Mouse (Mus musculus): ENCODE results near the gene Olfr30. TPM values are rescaled to one million over a fixed set of nuclear protein-coding genes. Genes with fewer than 3 reads are reported as not detected.
"Not testable (repeated sequence)": the region's sequence is repeated elsewhere in the genome, so short reads cannot be mapped to it uniquely, and the experiment has no call there.

Gene Olfr30
- not detected in 2 replicates for polyA plus RNA-seq (2015; fragmentation: Nextera tagmentation; extraction: Ambion mirVana)

DNA sequence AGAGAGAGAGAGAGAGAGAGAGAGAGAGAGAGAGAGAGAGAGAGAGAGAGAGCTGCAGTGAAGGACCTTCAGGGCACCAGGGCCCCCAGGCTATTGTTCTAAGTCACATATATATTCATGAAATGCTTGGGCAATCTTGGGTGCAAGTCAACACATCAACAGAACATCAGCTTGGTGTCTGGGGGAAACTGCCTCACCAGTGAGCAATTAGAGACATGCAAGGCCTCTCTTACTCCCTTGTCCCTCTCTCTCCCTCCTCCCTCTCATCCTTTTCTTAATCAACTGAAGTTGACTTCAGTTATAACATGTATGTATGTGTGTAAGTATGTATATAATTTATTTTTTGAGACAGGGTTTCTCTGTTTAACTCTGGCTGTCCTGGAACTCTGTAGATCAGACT, at the start of gene Olfr30:
Olfr30 (minus strand) TSS at position 101 of the 400 bp plus-strand sequence.
- Histone ChIP-seq H3K9ac (no peak within 1 kb of the TSS), H3K36me3 (no peaks in the 10 kb centered on the region), H3K27me3 (no peaks in the 10 kb centered on the region), H3K27ac (no peak within 1 kb of the TSS), H3K4me2 (replicated peaks) (no peak within 1 kb of the TSS), H3K4me1 (no peaks in the 10 kb centered on the region), H3K4me3 (no peak within 1 kb of the TSS), H3K9me3 (no peaks in the 10 kb centered on the region)
- no peak for ATAC-seq (ENCODE audit: low FRiP score, low read depth)

DNA sequence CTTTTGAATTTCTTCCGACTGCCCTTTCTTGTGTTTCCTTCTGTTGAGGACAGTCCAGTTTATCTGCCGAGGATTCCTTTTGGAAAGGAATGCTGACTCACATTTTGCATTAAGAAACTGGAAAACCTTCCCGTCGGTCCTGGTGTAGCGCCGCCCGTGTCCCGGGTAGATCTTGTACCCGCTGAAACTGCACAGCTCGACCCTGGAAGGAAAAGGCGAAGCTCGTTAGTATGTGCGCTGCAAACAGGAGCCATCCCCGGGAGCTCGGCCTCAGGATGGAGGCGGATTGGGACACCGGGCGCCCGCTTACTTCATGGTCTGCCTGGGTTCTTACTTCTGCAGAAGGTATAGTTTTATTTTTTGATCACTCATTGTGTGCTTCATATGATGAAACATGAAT, 47.0 kb upstream of the Olfr30 start:
- H3K9me3 ChIP-seq; H3K4me3 ChIP-seq; H3K9ac ChIP-seq; H3K4me1 ChIP-seq; H3K36me3 ChIP-seq; H3K27ac ChIP-seq; ATAC-seq (ENCODE audit: low FRiP score, low read depth); H3K4me2 ChIP-seq (replicated peaks); H3K27me3 ChIP-seq: not testable (repeated sequence)
- 83% methylated on average over 19 of the region's 19 CpGs for WGBS

DNA sequence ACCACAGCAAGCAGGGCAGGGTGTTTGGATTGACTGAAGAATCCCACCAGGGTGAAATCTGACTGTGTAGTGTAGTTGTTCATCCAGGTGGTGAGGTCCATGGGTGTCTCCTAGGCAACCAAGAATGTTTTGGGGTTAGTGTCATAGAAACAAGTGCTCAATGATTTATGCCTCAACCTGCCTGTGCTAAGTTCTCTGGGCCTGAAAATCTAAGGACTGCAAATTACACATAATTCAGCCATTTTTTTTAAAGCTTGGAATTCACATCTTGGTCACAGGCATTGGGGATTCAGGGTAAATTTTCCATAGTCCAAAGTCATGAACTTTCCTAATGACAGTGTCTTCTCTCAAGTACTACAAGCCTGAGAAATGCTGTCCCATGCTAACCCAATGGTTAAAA, 40.4 kb upstream of the Olfr30 start, which contains the start of gene Olfr331:
Olfr331 (minus strand) TSS at position 101 of the 400 bp plus-strand sequence.
- not testable (repeated sequence) for H3K9me3 ChIP-seq; H3K36me3 ChIP-seq; H3K9ac ChIP-seq; H3K4me3 ChIP-seq; H3K4me2 ChIP-seq (replicated peaks); H3K4me1 ChIP-seq; H3K27ac ChIP-seq; ATAC-seq (ENCODE audit: low FRiP score, low read depth); H3K27me3 ChIP-seq

DNA sequence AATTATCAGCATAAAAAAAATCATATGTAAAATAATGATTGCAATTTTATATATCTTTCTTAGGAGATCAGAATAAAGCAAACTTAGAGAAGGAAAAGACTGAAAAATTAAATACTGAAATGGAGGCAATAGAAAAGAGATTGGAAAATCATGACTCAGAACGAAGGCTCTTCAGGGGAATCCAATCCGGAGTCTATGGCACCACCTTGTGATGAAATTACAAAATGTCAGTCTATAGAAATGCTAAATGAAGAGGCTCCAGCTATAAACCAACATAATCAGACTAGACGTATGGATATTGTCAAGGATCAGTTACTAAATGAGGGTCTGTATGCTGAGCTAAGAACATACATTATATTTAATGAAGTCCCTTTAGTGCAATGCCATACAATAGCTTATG, 37.2 kb upstream of the Olfr30 start:
- Histone ChIP-seq H3K9ac (no peak overlapping the region), H3K4me2 (replicated peaks) (no peak overlapping the region), H3K27me3 (no peaks in the 10 kb centered on the region; the same call in 1 of the 2 replicates), H3K4me3 (no peak overlapping the region), H3K4me1 (no peaks in the 10 kb centered on the region), H3K27ac (no peak overlapping the region), H3K36me3 (no peaks in the 10 kb centered on the region), H3K9me3 (no peaks in the 10 kb centered on the region)
- ATAC-seq (ENCODE audit: low FRiP score, low read depth): no peak
- WGBS: 49% methylated on average over 3 of the region's 3 CpGs

DNA sequence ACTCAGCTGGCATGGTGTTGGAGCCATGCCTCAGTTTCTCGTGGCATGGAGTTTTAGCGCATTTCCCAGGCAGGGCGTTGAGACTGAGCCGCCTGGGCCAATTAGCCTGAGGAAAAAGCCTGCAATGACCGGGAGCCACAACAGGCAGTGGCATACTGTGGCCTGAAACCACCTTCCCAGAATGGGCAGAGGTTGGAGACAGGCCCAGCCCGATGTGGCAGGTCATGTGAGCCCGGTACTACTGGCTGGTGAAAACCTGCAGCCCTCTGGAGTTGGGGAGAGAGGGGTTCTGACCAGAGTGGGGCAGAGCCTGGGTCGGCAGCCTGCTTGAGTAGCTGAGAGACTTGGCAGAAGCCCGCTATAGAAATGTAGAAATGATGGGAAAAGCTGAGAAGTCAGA, 36.7 kb upstream of the Olfr30 start:
- H3K9ac ChIP-seq: no peak overlapping the region
- H3K4me1 ChIP-seq: no peaks in the 10 kb centered on the region
- H3K27me3 ChIP-seq: no peaks in the 10 kb centered on the region; the same call in 1 of the 2 replicates
- no peaks in the 10 kb centered on the region for H3K9me3 ChIP-seq
- no peak overlapping the region for H3K4me2 ChIP-seq (replicated peaks)
- ATAC-seq (ENCODE audit: low FRiP score, low read depth): no peak
- WGBS: 83% methylated on average over 9 of the region's 9 CpGs
- no peak overlapping the region for H3K4me3 ChIP-seq
- H3K27ac ChIP-seq: no peak overlapping the region
- no peaks in the 10 kb centered on the region for H3K36me3 ChIP-seq

DNA sequence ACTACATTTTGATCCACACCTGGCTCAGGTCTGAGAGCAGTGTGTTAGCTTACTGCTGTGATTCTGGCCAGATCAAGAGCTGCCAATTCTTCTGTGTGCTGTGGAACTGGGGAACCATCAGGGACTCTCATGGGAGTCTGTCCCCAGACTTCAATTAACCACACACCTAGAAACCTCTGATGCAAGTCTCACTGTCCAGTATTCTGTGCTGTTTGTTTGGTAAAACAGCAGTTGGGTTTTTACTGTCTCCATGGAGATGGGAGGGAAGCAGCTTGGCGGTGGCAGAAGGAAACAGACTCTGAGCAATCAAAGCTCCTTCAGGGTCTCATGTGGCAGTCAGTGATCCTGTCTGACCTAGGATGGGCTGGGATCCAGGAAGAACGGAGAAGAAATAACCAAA, 30.4 kb upstream of the Olfr30 start, which contains the start of gene Olfr332:
Olfr332 (minus strand) TSS at position 101 of the 400 bp plus-strand sequence.
- 80% methylated on average over 2 of the region's 2 CpGs for WGBS
- no peak within 1 kb of the TSS for H3K4me2 ChIP-seq (replicated peaks)

DNA sequence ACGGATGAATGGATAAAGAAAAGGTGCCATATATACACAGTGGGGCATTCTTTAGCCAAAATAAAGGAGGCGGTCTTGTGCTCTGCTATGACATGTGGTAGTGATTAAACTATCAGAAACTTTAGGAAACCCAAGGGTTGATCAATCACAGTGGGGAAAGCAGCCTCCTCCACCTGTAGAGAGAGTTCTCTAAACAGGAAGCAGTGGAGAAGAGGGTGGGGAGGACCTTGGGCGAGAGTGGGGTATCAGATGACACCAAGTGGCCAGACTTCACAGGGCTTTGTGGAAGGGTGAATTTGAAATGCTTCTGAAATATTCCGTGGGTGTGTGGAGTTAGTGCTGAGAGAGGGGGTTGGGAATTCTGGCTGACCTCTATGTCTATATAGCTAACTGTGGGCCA, 8.5 kb downstream of the Olfr30 start:
- WGBS: 14% methylated on average over 4 of the region's 4 CpGs

More for the DNA sequence above, 30.4 kb upstream of the Olfr30 start, which contains the start of gene Olfr332:
- Histone ChIP-seq H3K27me3 (no peaks in the 10 kb centered on the region), H3K9me3 (no peaks in the 10 kb centered on the region), H3K27ac (no peak within 1 kb of the TSS), H3K4me1 (no peaks in the 10 kb centered on the region), H3K36me3 (no peaks in the 10 kb centered on the region), H3K9ac (no peak within 1 kb of the TSS), H3K4me3 (no peak within 1 kb of the TSS)
- no peak for ATAC-seq (ENCODE audit: low FRiP score, low read depth)

DNA sequence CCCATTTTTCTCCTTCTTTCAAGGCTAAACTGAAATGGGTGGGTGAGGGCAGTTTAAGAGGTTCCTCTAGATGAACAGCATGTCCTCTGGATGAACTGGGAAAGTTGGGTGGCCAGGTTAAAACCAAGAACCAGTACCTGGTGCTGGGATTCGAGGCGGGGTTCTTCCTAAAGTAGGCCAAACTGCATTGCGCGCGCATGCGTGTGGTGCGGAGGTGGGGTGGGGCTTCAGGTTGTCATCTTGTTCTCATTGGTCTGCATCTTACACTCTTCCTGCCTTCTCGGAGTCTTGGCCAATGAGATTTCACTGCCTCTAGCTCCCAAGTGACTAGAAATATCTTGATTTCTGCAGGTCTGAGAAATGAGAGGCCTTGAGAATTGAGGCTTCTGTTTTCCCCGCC, 9.3 kb downstream of the Olfr30 start, which contains the start of gene Lypd9:
Lypd9 (minus strand) TSS at position 165 of the 400 bp plus-strand sequence.
- ATAC-seq (ENCODE audit: low FRiP score, low read depth): no peak
- peaks cover 5% of the 10 kb centered on the region for H3K4me1 ChIP-seq
- H3K4me3 ChIP-seq: no peak within 1 kb of the TSS
- WGBS: 95% methylated on average over 9 of the region's 9 CpGs
- no peaks in the 10 kb centered on the region; the same call in 1 of the 2 replicates for H3K9me3 ChIP-seq
- H3K9ac ChIP-seq: no peak within 1 kb of the TSS
- H3K4me2 ChIP-seq (replicated peaks): no peak within 1 kb of the TSS
- H3K27me3 ChIP-seq: no peaks in the 10 kb centered on the region
- no peak within 1 kb of the TSS for H3K27ac ChIP-seq
- H3K36me3 ChIP-seq: no peaks in the 10 kb centered on the region

More for the DNA sequence above, 8.5 kb downstream of the Olfr30 start:
- no peak overlapping the region for H3K9ac ChIP-seq
- no peaks in the 10 kb centered on the region; the same call in 1 of the 2 replicates for H3K9me3 ChIP-seq
- H3K36me3 ChIP-seq: no peaks in the 10 kb centered on the region
- no peaks in the 10 kb centered on the region for H3K27me3 ChIP-seq
- ATAC-seq (ENCODE audit: low FRiP score, low read depth): peak; percentile 54; the same call in 1 of the 2 replicates
- no peak overlapping the region for H3K4me3 ChIP-seq
- H3K27ac ChIP-seq: no peak overlapping the region
- H3K4me2 ChIP-seq (replicated peaks): no peak overlapping the region
- H3K4me1 ChIP-seq: peaks cover 5% of the 10 kb centered on the region

DNA sequence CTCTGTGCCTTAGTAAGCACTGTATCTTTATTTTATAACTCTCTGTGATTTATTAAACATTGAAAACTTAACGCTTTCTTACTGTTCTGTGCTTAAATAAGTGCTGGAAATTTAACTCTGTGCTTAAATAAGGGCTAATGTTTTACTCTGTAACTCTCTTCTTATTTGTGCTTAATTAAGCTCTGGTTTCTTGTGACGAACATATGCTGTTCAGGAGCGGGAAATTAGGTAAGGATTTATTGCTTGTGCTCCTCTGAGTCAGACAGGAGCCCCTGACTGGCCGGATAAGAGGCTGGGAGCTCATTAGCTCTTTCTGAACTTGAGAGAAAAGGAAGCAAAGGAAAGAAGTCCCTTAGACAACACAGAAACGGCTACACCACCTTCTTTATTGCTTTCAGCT, 24.2 kb downstream of the Olfr30 start:
- H3K4me1 ChIP-seq: peaks cover 12% of the 10 kb centered on the region
- ATAC-seq (ENCODE audit: low FRiP score, low read depth): no peak
- no peak overlapping the region for H3K4me2 ChIP-seq (replicated peaks)
- H3K36me3 ChIP-seq: no peaks in the 10 kb centered on the region
- no peaks in the 10 kb centered on the region for H3K27me3 ChIP-seq
- no peaks in the 10 kb centered on the region for H3K9me3 ChIP-seq
- no peak overlapping the region for H3K27ac ChIP-seq
- 7% methylated on average over 5 of the region's 5 CpGs for WGBS
- no peak overlapping the region for H3K4me3 ChIP-seq
- H3K9ac ChIP-seq: no peak overlapping the region

DNA sequence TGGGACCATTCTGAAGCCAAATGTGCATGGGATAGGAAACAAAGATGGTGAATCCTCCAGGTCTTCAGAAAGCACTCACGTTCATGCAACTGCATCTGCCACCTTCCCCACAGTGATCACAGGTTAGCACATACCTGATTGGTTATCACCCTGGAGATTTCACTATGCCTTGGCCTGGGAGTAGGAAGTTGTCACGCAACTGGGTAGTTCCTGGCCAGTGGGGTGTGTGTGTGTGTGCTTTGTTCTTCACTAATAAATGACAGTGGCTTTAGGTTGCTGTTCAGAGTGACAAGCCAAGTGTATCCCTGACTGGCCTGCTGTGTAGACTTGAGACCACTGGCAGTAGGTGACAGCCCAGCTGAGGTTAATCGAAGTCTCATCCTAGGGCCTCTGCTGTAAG, 29.8 kb downstream of the Olfr30 start, which contains the start of gene Gm12253:
Gm12253 (plus strand) TSS at position 301 of the 400 bp plus-strand sequence.
- Histone ChIP-seq H3K27ac (no peak within 1 kb of the TSS), H3K36me3 (no peaks in the 10 kb centered on the region), H3K9ac (no peak within 1 kb of the TSS), H3K27me3 (no peaks in the 10 kb centered on the region), H3K4me2 (replicated peaks) (no peak within 1 kb of the TSS), H3K4me3 (no peak within 1 kb of the TSS), H3K4me1 (peaks cover 15% of the 10 kb centered on the region), H3K9me3 (no peaks in the 10 kb centered on the region)
- no peak for ATAC-seq (ENCODE audit: low FRiP score, low read depth)
- WGBS: 86% methylated on average over 3 of the region's 3 CpGs

DNA sequence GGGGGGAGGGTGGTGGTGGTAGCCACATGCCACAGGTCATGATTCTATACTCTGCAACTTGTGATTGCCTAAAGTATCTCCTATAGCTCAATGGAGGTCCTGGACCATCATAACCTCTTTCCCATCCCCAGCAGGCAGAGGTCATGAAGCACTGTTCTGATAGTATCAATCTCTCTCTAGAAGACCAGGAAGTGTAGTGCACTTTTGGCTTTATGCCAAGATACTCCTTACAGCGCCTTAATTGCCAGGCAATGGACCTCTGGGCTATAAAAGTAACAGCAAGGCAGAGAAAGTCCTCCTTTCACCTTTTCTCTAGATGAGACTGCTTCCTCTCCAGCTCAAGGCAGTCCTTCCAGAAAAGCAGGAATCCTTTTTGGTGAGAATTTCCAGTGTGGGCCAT, 41.3 kb downstream of the Olfr30 start, which contains the start of gene 1810065E05Rik:
1810065E05Rik (plus strand) TSS at position 297 of the 400 bp plus-strand sequence.
- no peaks in the 10 kb centered on the region for H3K36me3 ChIP-seq
- no peaks in the 10 kb centered on the region for H3K27me3 ChIP-seq
- no peak within 1 kb of the TSS for H3K27ac ChIP-seq
- H3K4me2 ChIP-seq (replicated peaks): no peak within 1 kb of the TSS
- ATAC-seq (ENCODE audit: low FRiP score, low read depth): no peak
- H3K4me3 ChIP-seq: no peak within 1 kb of the TSS
- H3K9me3 ChIP-seq: no peaks in the 10 kb centered on the region
- WGBS: 31% methylated on average over 1 of the region's 1 CpGs
- H3K4me1 ChIP-seq: peaks cover 10% of the 10 kb centered on the region; the same call in 1 of the 2 replicates
- no peak within 1 kb of the TSS for H3K9ac ChIP-seq

DNA sequence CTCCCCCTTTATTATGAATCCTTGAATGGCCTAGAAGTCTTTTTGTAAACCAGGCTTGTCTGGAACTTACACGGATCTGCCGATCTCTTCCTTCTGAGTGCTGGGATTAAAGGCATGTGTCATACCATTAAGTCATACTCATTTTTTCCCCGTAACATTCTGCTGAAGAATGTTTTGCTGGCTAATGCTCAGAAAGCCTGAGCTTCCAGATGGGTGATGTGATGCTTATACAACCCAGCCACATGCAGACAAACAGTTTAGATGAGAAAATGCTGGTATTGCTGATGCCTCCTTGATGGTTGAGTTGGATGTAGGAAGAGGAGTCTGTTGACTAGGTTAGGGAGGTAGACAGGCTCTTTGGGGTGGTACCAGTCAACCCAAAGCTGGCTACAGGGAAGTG, 43.7 kb downstream of the Olfr30 start:
- WGBS: 65% methylated on average over 3 of the region's 3 CpGs
- no peak for ATAC-seq (ENCODE audit: low FRiP score, low read depth)

DNA sequence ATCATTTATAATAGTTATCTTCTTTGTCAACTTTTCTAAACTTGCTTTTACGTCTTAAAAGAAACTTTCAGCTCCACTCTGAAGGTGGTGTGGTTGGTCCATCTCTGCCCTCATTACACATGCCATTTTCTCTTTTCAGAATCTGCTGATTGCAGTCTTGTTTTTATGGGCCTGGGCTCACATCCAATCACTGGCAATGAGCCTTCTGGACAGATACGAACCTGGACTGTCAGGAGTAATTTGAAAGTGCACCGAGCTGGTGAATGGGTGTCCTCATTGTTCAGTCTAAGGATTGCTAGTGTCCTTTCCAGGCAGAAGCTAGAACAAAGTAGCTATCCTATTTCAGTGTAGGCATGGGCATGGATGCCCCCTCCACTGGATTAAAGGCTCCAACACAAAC, 54.0 kb downstream of the Olfr30 start:
- no peaks in the 10 kb centered on the region for H3K36me3 ChIP-seq
- no peaks in the 10 kb centered on the region for H3K9me3 ChIP-seq
- H3K9ac ChIP-seq: no peak overlapping the region
- ATAC-seq (ENCODE audit: low FRiP score, low read depth): no peak
- H3K4me2 ChIP-seq (replicated peaks): no peak overlapping the region
- H3K27ac ChIP-seq: no peak overlapping the region
- 60% methylated on average over 3 of the region's 3 CpGs for WGBS
- no peaks in the 10 kb centered on the region for H3K27me3 ChIP-seq
- H3K4me3 ChIP-seq: no peak overlapping the region
- no peaks in the 10 kb centered on the region for H3K4me1 ChIP-seq

More for the DNA sequence above, 43.7 kb downstream of the Olfr30 start:
- Histone ChIP-seq H3K27ac (no peak overlapping the region), H3K4me1 (peaks cover 10% of the 10 kb centered on the region; the same call in 1 of the 2 replicates), H3K9ac (no peak overlapping the region), H3K36me3 (no peaks in the 10 kb centered on the region), H3K4me2 (replicated peaks) (no peak overlapping the region), H3K9me3 (no peaks in the 10 kb centered on the region), H3K27me3 (no peaks in the 10 kb centered on the region), H3K4me3 (no peak overlapping the region)
